Mouse (Mus musculus) limb, embryonic 14.5 days (tissue): ENCODE results near the gene Zc3h7b. TPM values are rescaled to one million over a fixed set of nuclear protein-coding genes. Genes with fewer than 3 reads are reported as not detected.
A peak's percentile ranks its signal among the peaks of the same experiment; 100 is the strongest.

Experiments
- ATAC-seq: fragments of 200-750 bp; cut with Nextera tagmentation; 2 replicates; pipeline ENCODE4 v1.8.0; 2017; ENCODE audit warnings: low read depth, moderate number of reproducible peaks, moderate TSS enrichment; ENCODE audit not compliant: low FRiP score
- DNase-seq: peaks from one replicate; pipeline ENCODE4 v3.0.0-alpha.2; 2015; ENCODE audit warnings: low spot score
- H3K27ac ChIP-seq: fragments of 300-500 bp; sonication (generic); replicated peaks from 2 replicates; pipeline ENCODE4 v1.5.1; 2014; ENCODE audit warnings: low read depth, mild to moderate bottlenecking, low read length, moderate library complexity, mixed read lengths
- H3K27me3 ChIP-seq: fragments of 300-500 bp; sonication (generic); 2 replicates; pipeline ENCODE4 v1.6.1; 2014; ENCODE audit warnings: low read length, mixed read lengths; ENCODE audit not compliant: control insufficient read depth, insufficient read depth
- H3K36me3 ChIP-seq: fragments of 300-500 bp; sonication (generic); 2 replicates; pipeline ENCODE4 v1.6.1; 2014; ENCODE audit warnings: mild to moderate bottlenecking, low read length, moderate library complexity, mixed read lengths; ENCODE audit not compliant: control insufficient read depth, insufficient read depth
- H3K4me1 ChIP-seq: fragments of 300-500 bp; sonication (generic); 2 replicates; pipeline ENCODE4 v1.6.1; 2014; ENCODE audit warnings: antibody characterized with exemption, low read length, mixed read lengths; ENCODE audit not compliant: control insufficient read depth, insufficient read depth
- H3K4me2 ChIP-seq: fragments of 300-500 bp; sonication (generic); replicated peaks from 2 replicates; pipeline ENCODE4 v1.6.1; 2014; ENCODE audit warnings: low read depth, mild to moderate bottlenecking, low read length, moderate library complexity; ENCODE audit not compliant: severe bottlenecking
- H3K4me3 ChIP-seq: fragments of 300-500 bp; sonication (generic); replicated peaks from 2 replicates; pipeline ENCODE4 v1.5.1; 2014; ENCODE audit warnings: low read length
- H3K9ac ChIP-seq: fragments of 300-500 bp; sonication (generic); 2 replicates; pipeline ENCODE4 v1.6.1; 2014; ENCODE audit warnings: mild to moderate bottlenecking, low read depth, low read length, moderate library complexity; ENCODE audit not compliant: severe bottlenecking
- H3K9me3 ChIP-seq: fragments of 300-500 bp; sonication (generic); 2 replicates; pipeline ENCODE4 v1.6.1; 2016; ENCODE audit warnings: low read length; ENCODE audit not compliant: control insufficient read depth
- POLR2A ChIP-seq: fragments of 200-500 bp; IDR thresholded peaks from 2 replicates; pipeline ENCODE4 v1.8.0; 2012; ENCODE audit warnings: inconsistent platforms, mild to moderate bottlenecking, moderate library complexity, borderline replicate concordance; ENCODE audit not compliant: insufficient read depth, insufficient read length; ENCODE audit errors: extremely low read depth
- WGBS: fragments of 180-500 bp; shearing (Covaris S2); extraction: QIAGEN DNeasy Blood & Tissue Kit; methylation state at CpG from one replicate; pipeline ENCODE4 v1.1.7; 2014; 5-methylcytosine and 5-hydroxymethylcytosine counted together
- polyA plus RNA-seq, 2 experiments: library from polyadenylated mRNA; depleted of rRNA in 1 of 2; stranded (reverse) in 1 of 2; unstranded in 1 of 2; fragments of >200 nt; fragmentation: Nextera tagmentation in 1 of 2; extraction: Ambion mirVana in 1 of 2; gene quantifications; 2 replicates each; pipeline versions ENCODE4 v1.2.1 to v1.2.3; 2012 to 2014

Zc3h7b gene
- polyA plus RNA-seq, 2 experiments = 43.2 to 61.9 TPM

GRCm38 (mm10) chr15:81774505-81775171, 29.8 kb downstream of the Zc3h7b start:
- ATAC-seq (no peak), DNase-seq (no peak)
- no peak overlapping the region for H3K4me3 ChIP-seq
- no peak overlapping the region for H3K27ac ChIP-seq
- H3K27me3 ChIP-seq = no peaks in the 10 kb centered on the region
- no peaks in the 10 kb centered on the region for H3K4me1 ChIP-seq
- peaks cover 89% of the 10 kb centered on the region for H3K36me3 ChIP-seq
- no peak overlapping the region for H3K9ac ChIP-seq
- TF ChIP-seq POLR2A = no peak
- 89% methylated on average over 15 of the region's 15 CpGs for WGBS
- no peaks in the 10 kb centered on the region for H3K9me3 ChIP-seq
- H3K4me2 ChIP-seq = no peak overlapping the region

GRCm38 (mm10) chr15:81776631-81777422, 32.0 kb downstream of the Zc3h7b start:
- no peak overlapping the region for H3K4me3 ChIP-seq
- H3K4me2 ChIP-seq = no peak overlapping the region
- WGBS = 89% methylated on average over 10 of the region's 11 CpGs
- no peaks in the 10 kb centered on the region for H3K4me1 ChIP-seq
- TF ChIP-seq POLR2A = no peak
- H3K9ac ChIP-seq = no peak overlapping the region
- H3K27me3 ChIP-seq = no peaks in the 10 kb centered on the region
- no peaks in the 10 kb centered on the region for H3K9me3 ChIP-seq
- ATAC-seq = no peak
- no peak overlapping the region for H3K27ac ChIP-seq
- DNase-seq = no peak
- peaks cover 97% of the 10 kb centered on the region for H3K36me3 ChIP-seq

- 84% methylated on average over 7 of the region's 7 CpGs for WGBS
- no peak overlapping the region for H3K4me3 ChIP-seq
- H3K9ac ChIP-seq = no peak overlapping the region
- H3K4me2 ChIP-seq = no peak overlapping the region
- H3K4me1 ChIP-seq = no peaks in the 10 kb centered on the region
- TF ChIP-seq POLR2A = no peak
- H3K9me3 ChIP-seq = no peaks in the 10 kb centered on the region
- no peaks in the 10 kb centered on the region for H3K27me3 ChIP-seq
- ATAC-seq (no peak), DNase-seq (no peak)
- H3K27ac ChIP-seq = no peak overlapping the region
- peaks cover 99% of the 10 kb centered on the region for H3K36me3 ChIP-seq
These were observed 37.0 kb downstream of the Zc3h7b start for GRCm38 (mm10) chr15:81781816-81782215.

- H3K27me3 ChIP-seq = no peaks in the 10 kb centered on the region
- H3K4me1 ChIP-seq = no peaks in the 10 kb centered on the region
- H3K9me3 ChIP-seq = no peaks in the 10 kb centered on the region
- H3K4me2 ChIP-seq = no peak overlapping the region
- TF ChIP-seq POLR2A = no peak
- 59% methylated on average over 5 of the region's 5 CpGs for WGBS
- no peak overlapping the region for H3K9ac ChIP-seq
- peak; percentile 29 for DNase-seq
- H3K36me3 ChIP-seq = peaks cover 97% of the 10 kb centered on the region
- H3K4me3 ChIP-seq = no peak overlapping the region
- no peak overlapping the region for H3K27ac ChIP-seq
- ATAC-seq = no peak
These were observed 39.9 kb downstream of the Zc3h7b start for GRCm38 (mm10) chr15:81784762-81785161.

- no peak for DNase-seq
- Histone ChIP-seq H3K4me3 (no peak overlapping the region), H3K4me1 (no peaks in the 10 kb centered on the region), H3K36me3 (peaks cover 96% of the 10 kb centered on the region), H3K9me3 (no peaks in the 10 kb centered on the region), H3K4me2 (no peak overlapping the region), H3K27me3 (no peaks in the 10 kb centered on the region), H3K9ac (no peak overlapping the region), H3K27ac (no peak overlapping the region)
- ATAC-seq = no peak
- WGBS = 98% methylated on average over 8 of the region's 8 CpGs
- TF ChIP-seq POLR2A = no peak
These were observed 40.8 kb downstream of the Zc3h7b start for GRCm38 (mm10) chr15:81785701-81786100.
